Mouse (Mus musculus): ENCODE measurements around the gene Gli2.

DNA sequence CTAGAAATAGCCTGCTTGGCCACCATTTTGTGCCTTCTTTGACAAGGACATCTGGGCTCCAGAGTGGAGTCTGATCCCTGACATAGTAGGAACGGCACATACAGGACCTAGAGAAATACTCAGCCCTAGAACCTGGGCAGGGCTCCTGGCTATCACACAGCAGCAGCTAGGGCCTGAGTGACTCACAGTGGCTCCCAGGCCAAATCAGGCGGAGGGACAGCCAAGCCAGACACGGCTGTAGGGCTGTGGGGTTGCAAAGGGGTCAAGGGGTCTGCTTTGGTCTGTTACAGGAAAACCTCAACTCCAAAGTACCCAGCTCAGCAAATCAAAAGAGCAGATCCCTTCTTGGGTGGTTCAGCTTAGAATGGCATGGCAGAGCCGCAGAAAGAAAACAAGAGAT lies 115.2 kb downstream of the Gli2 start:
- TF ChIP-seq CTCF (IDR thresholded peaks at IDR 0.05 in 2 of 3, conservative IDR thresholded peaks at IDR 0.05 in 1 of 3; ENCODE audit: control insufficient read depth in 1 of 3, insufficient read depth in 1 of 3, low read depth in 2 of 3, low read length in 3 of 3, poor library complexity in 1 of 3, severe bottlenecking in 1 of 3) (no peak), MEF2A (IDR thresholded peaks at IDR 0.05; ENCODE audit: extremely low read depth, insufficient replicate concordance, low read depth, low read length, poor library complexity, severe bottlenecking) (no peak), POLR2A (IDR thresholded peaks at IDR 0.05; ENCODE audit: control insufficient read depth in 1 of 2, insufficient read depth in 1 of 2, low read depth in 1 of 2, low read length in 2 of 2, poor library complexity in 1 of 2) (no peak), SMC3 (IDR thresholded peaks at IDR 0.05; ENCODE audit: low read depth, low read length) (no peak), ZNF384 (IDR thresholded peaks at IDR 0.05; ENCODE audit: low read depth, low read length) (no peak), GATA1 (IDR thresholded peaks at IDR 0.05; ENCODE audit: low read depth, low read length) (no peak), CHD1 (IDR thresholded peaks at IDR 0.05; ENCODE audit: low read depth, low read length) (no peak), ZMIZ1 (IDR thresholded peaks at IDR 0.05; ENCODE audit: low read depth, low read length) (no peak), CHD2 (IDR thresholded peaks at IDR 0.05; ENCODE audit: low read length) (no peak), NELFE (IDR thresholded peaks at IDR 0.05; ENCODE audit: low read depth, low read length) (no peak), USF2 (IDR thresholded peaks at IDR 0.05; ENCODE audit: borderline replicate concordance in 1 of 2, insufficient read depth in 1 of 2, low read depth in 1 of 2, low read length in 2 of 2) (no peak)

Measured in MEL (cell line).